Mouse (Mus musculus): ENCODE data around the gene Stkld1.

The Stkld1 gene

DNA sequence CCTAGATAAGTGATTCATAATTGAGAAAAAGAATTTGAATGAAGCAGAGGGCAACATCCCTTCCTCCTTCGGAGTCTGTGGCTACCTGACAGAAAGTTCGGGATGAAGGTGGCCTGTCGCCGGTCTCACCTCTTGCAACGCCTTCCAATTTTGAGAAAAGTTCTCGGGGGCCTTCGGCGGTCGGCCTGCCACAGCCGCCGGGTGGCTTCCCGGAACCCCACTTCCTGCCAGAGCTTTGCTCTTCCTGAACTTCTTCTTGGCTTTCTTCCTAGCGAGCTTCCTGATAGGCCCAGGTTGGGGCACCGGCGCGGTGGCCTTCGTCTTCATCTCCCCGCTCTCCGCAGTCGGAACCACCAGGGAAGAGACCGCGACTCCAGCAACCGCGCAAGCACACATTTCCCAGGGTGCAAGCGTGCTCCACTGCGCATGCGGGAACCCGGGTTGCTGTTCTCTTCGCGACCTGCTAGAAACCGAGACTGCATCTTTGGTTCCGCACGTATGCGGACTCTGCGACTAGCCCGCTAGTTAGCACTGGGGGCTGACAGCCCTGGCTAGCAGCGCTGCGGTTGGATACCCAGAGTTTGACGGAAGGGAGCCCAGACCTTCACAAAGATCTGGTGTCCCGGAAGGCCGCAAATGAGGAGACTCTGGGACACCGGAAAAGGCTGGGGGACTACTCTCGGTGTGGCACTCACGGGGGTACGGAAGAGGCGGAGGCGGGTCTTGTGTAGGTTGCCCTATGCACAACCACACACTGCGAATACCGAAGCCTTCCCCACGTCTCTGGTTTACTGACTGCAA, 30.3 kb downstream of the Stkld1 start, which contains the start of gene Rexo4:
TSS of gene Rexo4 (minus strand) at position 464 of the 801 bp plus-strand sequence.
- DNase-seq (ENCODE audit: low spot score), result peak; percentile 95

DNA sequence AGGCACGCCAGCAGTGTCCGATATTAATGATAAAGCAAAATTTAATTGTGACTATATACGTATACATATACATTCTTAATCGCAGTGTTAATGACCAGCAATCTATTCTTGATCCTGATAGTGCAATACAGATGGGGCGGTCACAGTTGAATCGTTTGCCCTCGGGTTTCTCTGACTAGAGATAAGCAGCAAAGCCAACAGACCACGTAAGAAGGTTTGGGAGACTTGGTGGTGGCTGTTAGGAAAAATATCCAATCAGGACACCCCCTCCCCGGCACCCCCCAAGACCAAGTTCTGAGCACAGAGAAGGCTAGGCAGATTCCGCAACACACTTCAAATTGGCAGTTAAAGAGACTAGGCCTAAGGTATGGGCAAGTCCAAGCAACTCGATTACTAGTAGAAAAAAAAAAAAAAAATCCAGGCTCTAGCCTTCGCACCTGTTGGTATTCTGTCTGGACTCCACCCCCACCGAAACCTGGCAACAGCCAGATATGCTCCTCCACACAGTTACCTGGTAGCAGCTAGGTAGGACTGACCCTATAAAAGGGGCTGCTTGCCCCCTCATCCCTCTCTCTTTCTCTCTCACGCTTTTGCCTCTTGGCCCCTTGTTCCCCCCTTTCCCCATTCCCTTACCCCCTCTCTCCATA, 31.0 kb downstream of the Stkld1 start:
- no peak for DNase-seq (ENCODE audit: low spot score)

DNA sequence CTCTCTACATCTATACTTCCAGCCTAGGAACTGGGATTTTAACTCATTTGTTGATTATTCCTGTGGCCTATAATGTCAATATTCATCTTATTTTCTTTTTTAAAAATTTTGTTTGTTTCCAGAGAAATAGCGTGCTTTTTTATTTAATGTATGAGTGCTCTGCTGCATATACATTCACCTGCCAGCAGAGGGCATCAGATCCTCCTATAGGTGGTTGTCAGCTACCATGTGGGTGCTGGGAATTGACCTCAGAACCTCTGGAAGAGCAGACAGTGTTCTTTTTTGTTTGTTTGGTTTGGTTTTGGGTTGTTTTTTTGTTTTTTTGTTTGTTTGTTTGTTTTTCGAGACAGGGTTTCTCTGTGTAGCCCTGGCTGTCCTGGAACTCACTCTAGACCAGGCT, 33.4 kb downstream of the Stkld1 start:
- DNase-seq (ENCODE audit: low spot score), result no peak

DNA sequence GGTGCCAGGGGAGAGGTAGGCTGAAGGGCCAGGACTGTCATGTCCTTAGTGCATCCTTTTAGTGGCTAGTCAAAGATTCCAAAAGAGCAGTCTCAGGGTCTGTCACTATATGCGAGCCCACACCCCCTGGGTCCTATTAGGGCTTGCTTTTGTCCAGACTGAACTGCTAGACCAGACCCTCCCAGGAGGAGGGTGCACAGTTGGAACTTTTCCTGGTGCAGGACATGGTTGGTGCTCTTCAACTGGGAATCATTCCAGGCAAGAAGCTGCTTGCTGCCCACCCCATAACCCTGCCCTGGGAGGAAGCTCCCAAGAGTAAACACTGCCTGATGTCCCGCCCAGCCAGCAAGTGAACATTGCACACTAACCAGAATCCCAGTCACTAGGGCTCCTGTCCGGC, 39.3 kb downstream of the Stkld1 start, which contains the start of gene Adamts13:
TSS of gene Adamts13 (plus strand) at position 301 of the 400 bp plus-strand sequence.
- DNase-seq (ENCODE audit: low spot score), result no peak

DNA sequence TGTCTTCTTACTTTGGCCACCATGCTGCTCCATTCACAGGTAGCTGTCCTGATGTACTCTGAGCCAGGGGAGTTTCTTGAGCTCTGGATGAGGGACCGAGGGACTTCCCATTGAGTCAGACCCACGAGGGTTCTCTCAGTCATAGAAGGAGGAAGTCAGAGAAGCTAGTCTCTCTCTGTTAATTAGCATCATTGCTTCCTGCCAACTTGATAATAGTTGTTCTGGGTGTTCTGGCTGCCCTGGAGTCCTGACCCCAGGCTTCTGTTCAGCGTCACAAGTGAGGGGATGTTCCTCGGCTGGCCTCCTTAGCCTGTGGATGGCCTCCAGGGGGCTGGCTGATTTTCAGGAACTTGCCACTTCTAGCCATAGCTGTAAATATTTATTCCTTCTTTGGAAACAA, 40.1 kb downstream of the Stkld1 start:
- DNase-seq (ENCODE audit: low spot score), result no peak

DNA sequence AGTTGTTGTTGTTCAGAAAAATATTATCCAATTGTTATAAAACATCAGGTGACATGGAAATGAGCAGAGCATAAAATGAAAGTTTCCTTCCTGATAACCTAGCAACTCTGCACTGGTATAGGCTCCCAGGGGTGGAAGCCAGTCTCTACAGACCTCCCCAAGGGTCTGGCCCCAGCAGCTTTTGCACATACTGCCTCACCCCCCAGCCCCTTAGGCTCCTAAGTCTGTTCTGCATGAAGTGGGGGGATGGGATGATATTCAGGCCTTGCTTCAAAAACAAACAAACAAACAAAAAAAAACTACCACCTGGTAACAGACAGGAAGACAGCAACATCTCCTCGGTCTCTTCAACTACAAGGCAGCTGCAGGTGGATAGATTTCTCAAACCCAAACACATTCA, 46.5 kb downstream of the Stkld1 start:
- DNase-seq (ENCODE audit: low spot score), result no peak

DNA sequence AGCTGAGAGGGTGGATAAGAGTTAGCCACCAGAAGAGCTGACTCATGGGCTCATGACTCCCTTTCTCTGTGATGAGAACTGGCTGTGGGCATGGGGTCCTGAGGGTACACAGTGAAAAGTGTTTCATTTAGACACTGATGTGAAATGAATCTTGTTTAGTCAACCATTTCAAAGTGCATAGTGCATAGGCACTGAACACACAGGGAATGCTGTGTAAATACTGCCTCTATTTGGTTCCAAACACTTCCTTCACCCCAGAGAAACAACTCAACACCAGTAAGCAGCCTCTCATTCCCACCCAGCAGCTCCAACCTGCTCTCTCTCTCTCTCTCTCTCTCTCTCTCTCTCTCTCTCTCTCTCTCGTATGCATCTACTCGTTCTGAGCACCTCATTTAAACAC, 50.3 kb downstream of the Stkld1 start:
- DNase-seq (ENCODE audit: low spot score), result no peak

DNA sequence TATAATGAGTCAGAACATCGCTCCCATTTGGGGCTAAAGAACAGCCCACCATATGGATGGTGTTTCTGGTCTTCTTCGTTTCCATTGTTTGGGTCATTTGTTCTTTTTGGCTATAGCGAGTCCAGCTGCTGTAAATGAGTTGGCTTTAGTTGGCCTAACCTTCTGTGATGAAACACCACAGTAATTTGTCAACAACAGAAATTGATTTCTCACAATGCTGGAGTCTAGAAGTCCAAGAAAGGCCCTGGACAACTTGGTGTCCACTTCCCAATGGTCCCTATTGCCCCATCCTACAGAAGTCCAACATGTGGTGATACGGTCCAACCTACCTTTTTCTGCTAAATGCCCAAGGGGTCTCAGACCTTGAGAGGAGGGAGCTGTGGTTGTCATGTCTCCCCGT, 50.8 kb downstream of the Stkld1 start:
- no peak for DNase-seq (ENCODE audit: low spot score)

DNA sequence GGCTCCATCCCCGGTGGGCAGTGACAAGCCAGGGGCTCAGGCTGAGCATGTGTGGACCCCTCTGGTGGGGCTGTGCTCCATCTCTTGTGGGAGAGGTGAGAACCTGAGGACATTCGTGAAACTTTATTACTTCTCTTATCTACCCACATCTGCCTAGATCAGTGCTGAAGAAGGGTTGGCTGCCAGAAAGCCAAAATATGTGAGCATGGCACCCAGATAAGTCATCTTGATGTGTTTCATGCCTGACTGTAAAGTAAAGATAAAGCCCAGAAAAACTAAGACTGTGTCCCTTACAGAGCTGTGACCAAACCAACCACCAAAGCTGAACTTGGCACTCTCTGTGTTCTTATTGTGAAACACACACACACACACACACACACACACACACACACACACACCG, 60.1 kb downstream of the Stkld1 start:
- no peak for DNase-seq (ENCODE audit: low spot score)

DNA sequence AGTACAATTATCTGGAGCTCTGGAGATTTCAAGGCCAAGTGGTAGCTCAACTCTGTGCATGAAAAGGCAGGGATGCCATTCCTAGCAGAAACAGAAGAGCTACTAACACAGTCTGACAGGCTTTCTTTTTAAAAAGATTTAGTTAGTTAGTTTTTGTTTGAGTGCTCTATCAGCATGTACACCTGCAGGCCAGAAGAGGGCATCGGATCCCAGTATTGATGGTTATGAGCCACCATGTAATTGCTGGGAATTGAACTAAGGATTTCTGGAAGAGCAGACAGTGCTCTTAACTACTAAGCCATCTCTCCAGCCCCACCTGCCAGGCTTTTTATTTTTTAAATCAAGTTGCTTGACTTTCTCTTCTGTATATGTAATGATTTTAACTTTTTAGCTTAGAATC, 63.7 kb downstream of the Stkld1 start:
- DNase-seq (ENCODE audit: low spot score), result peak; percentile 8

DNA sequence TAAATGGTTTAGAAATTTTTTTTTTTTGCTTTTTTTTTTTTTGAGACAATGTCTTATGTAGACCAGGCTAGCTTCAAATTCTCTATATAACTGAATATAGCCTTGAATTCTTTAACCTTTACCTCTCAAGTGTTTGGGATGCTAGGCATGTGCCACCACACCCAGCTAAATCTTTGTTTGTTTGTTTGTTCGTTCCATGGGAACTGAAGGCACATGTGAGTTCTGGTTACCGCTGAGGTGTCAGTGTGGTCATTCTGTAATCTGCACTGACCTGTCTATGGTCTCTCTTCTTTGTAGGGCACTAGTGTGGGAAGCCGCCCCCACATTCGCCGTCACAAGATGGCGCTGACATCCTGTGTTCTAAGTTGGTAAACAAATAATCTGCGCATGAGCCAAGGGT, 64.1 kb downstream of the Stkld1 start:
- DNase-seq (ENCODE audit: low spot score), result no peak

Data from embryo, embryonic 10.5 days (tissue).